Mouse (Mus musculus): ENCODE results near the gene Gad1.

Gene Gad1

GRCm38 (mm10) chr2:70563721-70564645 is 11.1 kb downstream of the Gad1 start:
- DNase-seq (ENCODE audit: extremely low read depth, insufficient read length, low spot score) = no peak

DNA sequence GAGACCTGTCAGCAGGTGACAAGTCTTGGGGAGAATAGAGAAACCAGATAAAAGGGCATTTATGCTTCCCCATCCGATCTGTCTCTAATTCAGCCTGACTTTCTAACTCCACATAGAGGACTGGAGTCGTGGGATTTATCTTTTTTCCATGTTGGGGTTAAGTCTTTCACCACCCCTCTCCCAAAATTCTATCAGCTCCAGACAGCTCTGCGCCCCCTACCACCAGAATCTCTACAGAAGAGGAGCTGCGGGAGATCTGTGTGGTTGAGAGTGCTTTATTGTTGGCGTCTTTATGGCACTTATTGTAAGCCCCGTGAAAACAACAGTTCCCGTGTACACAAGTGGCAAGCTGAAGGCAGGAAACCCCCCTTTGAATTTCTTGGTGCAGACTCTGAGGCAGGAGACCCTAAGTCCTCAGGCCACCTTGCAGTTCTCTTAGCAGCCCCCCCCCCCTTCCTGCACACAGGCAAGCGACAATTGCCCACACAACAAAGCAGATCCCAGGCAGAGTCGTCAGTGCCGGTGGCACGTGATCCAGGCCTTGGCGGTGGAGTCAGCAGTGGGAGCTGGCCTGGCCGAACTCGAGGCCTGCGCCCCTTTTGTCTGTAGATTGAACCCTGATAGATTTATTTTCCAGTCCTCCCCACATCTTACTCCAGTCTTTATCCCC is 11.9 kb downstream of the Gad1 start:
- DNase-seq (ENCODE audit: extremely low read depth, insufficient read length, low spot score) = no peak

- no peak for DNase-seq (ENCODE audit: extremely low read depth, insufficient read length, low spot score)
Observed at GRCm38 (mm10) chr2:70565651-70566602, 13.1 kb downstream of the Gad1 start.

GRCm38 (mm10) chr2:70566603-70566981 is 13.7 kb downstream of the Gad1 start:
- no peak for DNase-seq (ENCODE audit: extremely low read depth, insufficient read length, low spot score)

- no peak for DNase-seq (ENCODE audit: extremely low read depth, insufficient read length, low spot score)
Observed at GRCm38 (mm10) chr2:70567071-70567681, 14.3 kb downstream of the Gad1 start.

- DNase-seq (ENCODE audit: extremely low read depth, insufficient read length, low spot score) = no peak
Observed at GRCm38 (mm10) chr2:70567682-70568077, 14.8 kb downstream of the Gad1 start.

GRCm38 (mm10) chr2:70568198-70568941 is 15.5 kb downstream of the Gad1 start:
- no peak for DNase-seq (ENCODE audit: extremely low read depth, insufficient read length, low spot score)

DNA sequence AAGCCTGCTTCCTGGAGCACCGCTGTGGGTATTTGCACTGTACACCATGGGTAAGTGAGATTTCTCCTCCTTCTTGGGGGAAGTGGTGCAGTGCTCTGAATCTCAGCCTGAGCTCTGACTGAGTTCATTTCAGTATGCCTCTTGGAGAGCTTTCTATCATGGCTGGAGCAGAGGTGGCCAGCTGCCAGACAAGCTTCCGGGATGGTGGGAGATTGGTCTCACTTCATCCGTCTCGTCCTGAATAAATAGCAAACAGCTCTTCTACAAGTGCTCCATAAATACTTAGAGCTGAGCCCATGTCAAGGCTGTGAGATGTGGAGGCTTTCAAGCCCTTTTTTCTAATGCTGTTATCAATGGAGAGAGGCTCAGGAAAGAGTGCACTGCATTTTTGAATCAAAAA is 18.8 kb downstream of the Gad1 start:
- no peak for DNase-seq (ENCODE audit: extremely low read depth, insufficient read length, low spot score)

- DNase-seq (ENCODE audit: extremely low read depth, insufficient read length, low spot score) = no peak
Observed at GRCm38 (mm10) chr2:70572251-70572650, 19.4 kb downstream of the Gad1 start.

DNA sequence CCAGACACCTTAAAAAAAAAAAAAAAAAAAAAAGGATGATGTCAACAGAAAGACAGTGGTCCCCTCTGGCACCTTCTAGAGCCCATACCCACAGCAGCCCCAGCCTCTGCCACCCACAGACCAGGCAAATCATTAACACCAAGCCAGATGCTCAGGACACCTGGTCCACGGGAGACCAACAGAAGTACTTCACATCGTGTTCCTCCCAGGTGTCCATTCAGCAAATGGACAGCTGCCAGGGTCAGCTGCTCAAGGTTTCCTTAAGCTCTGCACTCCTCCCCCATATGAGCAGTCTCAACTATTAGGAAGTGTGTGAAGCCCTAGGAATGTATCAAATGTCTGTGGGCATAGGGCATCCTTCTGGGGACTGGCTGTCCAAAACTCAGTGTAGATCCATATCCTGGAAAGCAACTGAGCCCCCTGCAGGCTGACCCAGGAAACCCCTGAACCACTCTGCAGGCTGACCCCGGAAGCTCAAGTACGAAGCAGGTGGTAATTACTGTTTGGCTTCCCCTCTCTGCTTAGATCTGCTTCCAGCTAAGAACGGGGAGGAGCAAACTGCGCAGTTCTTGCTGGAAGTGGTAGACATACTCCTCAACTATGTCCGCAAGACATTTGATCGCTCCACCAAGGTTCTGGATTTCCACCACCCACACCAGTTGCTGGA is 20.8 kb downstream of the Gad1 start:
- DNase-seq (ENCODE audit: extremely low read depth, insufficient read length, low spot score) = no peak

DNA sequence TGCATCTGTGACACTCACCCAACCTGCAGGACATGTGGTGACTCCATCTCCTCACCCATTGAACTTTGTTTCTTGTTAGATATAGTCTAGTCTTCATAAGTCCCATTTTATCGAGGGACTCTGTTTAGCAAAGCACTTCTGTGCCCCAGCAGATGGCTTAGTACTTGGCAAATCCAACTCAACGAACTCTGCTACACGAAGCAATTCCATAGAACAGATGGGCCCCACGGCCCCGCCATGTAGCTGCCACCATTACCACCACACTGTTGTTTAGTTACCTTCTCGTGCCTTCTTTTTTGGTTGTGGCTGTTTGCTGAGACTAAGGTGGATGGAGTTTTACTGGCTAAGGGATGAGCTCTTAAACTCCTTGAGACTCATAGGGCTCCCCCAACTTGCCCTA is 35.3 kb downstream of the Gad1 start:
- DNase-seq (ENCODE audit: extremely low read depth, insufficient read length, low spot score) = no peak

DNA sequence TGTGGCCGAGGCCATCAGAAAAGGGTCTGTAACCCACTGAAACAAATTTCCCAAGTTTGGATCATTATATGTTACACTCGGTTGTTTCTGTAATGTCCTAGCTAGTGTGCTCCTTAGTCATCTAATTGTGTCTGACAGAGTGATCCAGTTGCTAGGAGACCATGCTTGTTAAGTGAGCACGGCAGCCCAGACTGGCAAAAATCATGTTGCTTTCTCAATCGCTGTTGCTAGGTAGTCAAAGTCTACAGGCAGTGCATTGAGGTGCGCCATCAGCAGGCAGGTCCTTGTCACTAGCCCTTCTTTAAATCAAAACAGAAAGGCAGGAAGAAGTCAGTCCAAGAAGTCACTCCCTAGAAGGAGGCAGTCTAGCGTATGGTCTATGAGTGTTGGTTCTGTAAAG is 39.6 kb downstream of the Gad1 start:
- DNase-seq (ENCODE audit: extremely low read depth, insufficient read length, low spot score) = no peak

DNA sequence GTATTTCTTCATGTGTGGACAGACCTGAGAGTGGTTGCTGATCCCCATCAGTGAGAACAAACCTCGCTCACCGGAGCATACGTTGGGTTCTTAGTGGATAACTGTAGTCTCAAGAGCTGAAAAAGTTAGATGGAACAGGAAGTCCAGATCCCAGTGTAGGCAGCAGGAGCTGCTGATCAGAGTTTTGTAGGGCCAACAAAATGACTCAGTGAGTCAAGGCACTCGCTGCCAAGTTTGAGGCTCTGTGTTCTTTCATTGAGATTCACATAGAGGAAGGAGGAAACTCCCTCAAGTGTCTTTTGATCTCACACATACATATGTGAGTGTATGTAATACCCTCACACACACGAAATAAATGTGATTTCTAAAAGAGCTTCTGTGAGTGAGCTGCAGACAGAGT is 40.8 kb downstream of the Gad1 start:
- DNase-seq (ENCODE audit: extremely low read depth, insufficient read length, low spot score) = no peak

DNA sequence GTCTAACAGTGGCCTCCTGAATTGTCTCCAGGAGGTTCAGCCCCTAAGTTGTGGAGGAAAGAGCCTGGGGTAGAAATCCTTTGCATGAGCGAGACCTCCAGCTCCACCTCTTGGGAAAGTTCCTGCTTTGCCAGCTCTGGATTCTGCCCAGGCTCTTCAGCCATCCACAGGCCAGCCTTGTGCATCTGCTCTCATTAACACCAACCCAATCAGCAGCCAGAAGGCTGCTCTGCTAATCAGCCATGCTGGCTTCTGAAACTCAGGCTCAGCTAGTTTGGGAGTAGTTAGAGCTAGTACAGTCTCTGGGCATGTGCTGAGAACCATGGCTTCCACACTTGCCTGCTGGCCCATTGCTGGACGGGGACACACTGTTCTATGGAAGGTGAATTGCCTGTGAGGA is 43.0 kb downstream of the Gad1 start:
- DNase-seq (ENCODE audit: extremely low read depth, insufficient read length, low spot score) = no peak

DNA sequence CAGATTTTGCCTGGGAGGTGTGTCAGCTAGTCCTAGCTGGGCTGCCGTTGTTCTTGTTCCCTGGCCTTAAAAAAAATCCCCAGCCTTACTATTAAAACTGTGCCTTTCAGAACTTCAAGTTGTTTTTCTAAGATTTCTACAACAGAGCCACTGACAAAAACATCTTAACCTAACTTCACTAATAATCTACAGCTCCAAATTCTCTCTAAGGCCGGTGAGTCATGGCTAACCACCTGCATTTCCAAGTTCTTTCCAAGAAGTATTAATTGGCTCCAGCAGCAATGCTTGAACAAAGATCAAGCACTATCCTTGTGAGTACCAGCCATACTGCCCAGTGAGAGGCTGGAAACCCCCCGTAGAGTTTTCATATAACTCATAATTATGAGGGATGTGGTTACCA is 56.9 kb downstream of the Gad1 start:
- no peak for DNase-seq (ENCODE audit: extremely low read depth, insufficient read length, low spot score)

GRCm38 (mm10) chr2:70614745-70615351 is 62.0 kb downstream of the Gad1 start:
- no peak for DNase-seq (ENCODE audit: extremely low read depth, insufficient read length, low spot score)

GRCm38 (mm10) chr2:70616076-70616475 is 63.2 kb downstream of the Gad1 start:
- DNase-seq (ENCODE audit: extremely low read depth, insufficient read length, low spot score) = no peak

DNA sequence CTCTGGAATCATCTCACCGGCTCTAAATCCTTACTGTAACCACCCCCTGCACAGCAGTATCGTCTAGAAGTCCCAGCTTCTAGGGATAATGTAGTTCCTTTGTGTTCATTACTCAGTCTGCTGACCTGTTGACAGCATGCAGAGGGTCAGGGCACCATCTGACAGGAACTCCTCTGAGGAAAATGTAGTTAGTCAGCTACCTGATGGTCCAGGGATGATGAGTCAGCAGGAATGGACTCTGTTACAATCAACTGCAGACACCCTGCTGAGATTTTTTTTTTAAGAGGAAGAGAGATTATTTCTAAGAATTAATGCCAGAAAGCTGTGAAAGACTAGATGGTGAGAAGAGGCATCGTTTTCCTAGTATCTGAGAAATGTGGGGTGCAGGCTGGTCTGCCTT is 63.7 kb downstream of the Gad1 start:
- no peak for DNase-seq (ENCODE audit: extremely low read depth, insufficient read length, low spot score)

- DNase-seq (ENCODE audit: extremely low read depth, insufficient read length, low spot score) = no peak
Observed at GRCm38 (mm10) chr2:70619232-70619835, 66.5 kb downstream of the Gad1 start.

Measured in 3134 (cell line).